Comparison of ENCODE assay signal across 8 mouse cellular contexts in genomic region chr11:28583911-28584434, GRCm38 (mm10). TPM values are rescaled to one million over a fixed set of nuclear protein-coding genes. Genes with fewer than 3 reads are reported as not detected.
DNase-seq lines count a peak whose midpoint lies in the region; ATAC-seq and TF ChIP-seq lines count a peak whose summit lies in the region.

Ccdc85a (minus strand) TSS chr11:28584324.

- peak; percentile 81 for DNase-seq in WW6 (ENCODE audit: low read depth, low spot score)
- DNase-seq in cerebellum, postnatal 25 days: peak; percentile 84 to 90
- peak; percentile 93 to 95 for DNase-seq in frontal cortex, postnatal 36 days (ENCODE audit: low spot score in 2 of 2)
- peak; percentile 90 for DNase-seq in layer of hippocampus, adult 9-11 months
- peak; percentile 59 for DNase-seq in lung, adult 2 months
- peak; percentile 61 for DNase-seq in ovary, postnatal 14 days (ENCODE audit: low spot score)

- WGBS in hindbrain, embryonic 12.5 days: under 1% methylated on average over 25 of the region's 25 CpGs
- 1% methylated on average over 25 of the region's 25 CpGs for whole genome bisulfite sequencing in lung, adult 2 months

- peaks cover 17% of the 10 kb centered on the region for H3K27me3 ChIP-seq in hindbrain, embryonic 12.5 days

- peak within 1 kb of the TSS; percentile 97 for H3K4me2 ChIP-seq in hindbrain, embryonic 12.5 days (replicated peaks)

- peak within 1 kb of the TSS; percentile 71 for H3K9ac ChIP-seq in hindbrain, embryonic 12.5 days

- peak; percentile 29; the same call in 1 of the 2 replicates for TF ChIP-seq POLR2A in lung, adult 2 months (IDR thresholded peaks at IDR 0.05; ENCODE audit: borderline replicate concordance, extremely low read depth, low read depth, low read length)

- no peaks in the 10 kb centered on the region for H3K9me3 ChIP-seq in hindbrain, embryonic 12.5 days (replicated peaks)

- peaks cover 5% of the 10 kb centered on the region; the same call in 1 of the 2 replicates for H3K4me1 ChIP-seq in hindbrain, embryonic 12.5 days
- H3K4me1 ChIP-seq in lung, adult 2 months (ENCODE audit: control insufficient read depth, insufficient read depth, low read length): no peaks in the 10 kb centered on the region; the same call in 1 of the 2 replicates

- peak; percentile 50 for TF ChIP-seq CTCF in lung, adult 2 months (IDR thresholded peaks at IDR 0.05; ENCODE audit: insufficient read depth, low read length)

- peak; percentile 98 for ATAC-seq in hindbrain, embryonic 12.5 days (ENCODE audit: low FRiP score)
- ATAC-seq in erythroid progenitor cell, adult 5-6 weeks (replicated peaks; ENCODE audit: low FRiP score, poor library complexity, severe bottlenecking): no peak

- H3K4me3 ChIP-seq in hindbrain, embryonic 12.5 days: peak within 1 kb of the TSS; percentile 65
- peak within 1 kb of the TSS; percentile 86 for H3K4me3 ChIP-seq in lung, adult 2 months (replicated peaks; ENCODE audit: extremely low read depth, low read depth, low read length)

- H3K27ac ChIP-seq in hindbrain, embryonic 12.5 days: peak within 1 kb of the TSS; percentile 70

- H3K36me3 ChIP-seq in hindbrain, embryonic 12.5 days: no peaks in the 10 kb centered on the region

RNA-seq across cellular contexts. Expression of gene Ccdc85a, which starts in this region (rescaled TPM):
- polyA plus RNA-seq in hindbrain, embryonic 12.5 days (2016; fragmentation: Nextera tagmentation; extraction: Ambion mirVana): 9.7 and 10.6 TPM in 2 replicates
- 14.6 and 19.8 TPM in 2 replicates for polyA plus RNA-seq in lung, adult 2 months (2012; rRNA removed)
- total RNA-seq in erythroid progenitor cell, adult 5-6 weeks (2015; ENCODE audit: low replicate concordance): not detected in 2 replicates
- total RNA-seq in erythroid progenitor cell, adult 5-6 weeks (2017; ENCODE audit: low replicate concordance): not detected in 2 replicates
